Mouse (Mus musculus) T-helper 1 cell (primary cell): ENCODE measurements around the gene Klf3.

ENCODE experiments used
- in situ Hi-C: fragments of 300-600 bp; cut with MboI, MseI; formaldehyde crosslinking; loops from one replicate; pipeline ENCODE4 v1.15.1; 2025; ENCODE audit warnings: high pct_unique_total_duplicates

Gene Klf3

GRCm38 (mm10) chr5:64833410-64833809 lies 30.2 kb downstream of the Klf3 start:
- in situ Hi-C loops = no loop called here

- in situ Hi-C loops = no loop called here
Observed at GRCm38 (mm10) chr5:64834213-64834612, 31.0 kb downstream of the Klf3 start.

- in situ Hi-C loops = no loop called here
Observed at GRCm38 (mm10) chr5:64835295-64835694, 32.1 kb downstream of the Klf3 start.

GRCm38 (mm10) chr5:64839016-64839599 lies 35.9 kb downstream of the Klf3 start:
- in situ Hi-C loops = no loop called here

GRCm38 (mm10) chr5:64840087-64840486 lies 36.9 kb downstream of the Klf3 start:
- in situ Hi-C loops = no loop called here

- in situ Hi-C loops = no loop called here
Observed at GRCm38 (mm10) chr5:64844622-64845021, 41.4 kb downstream of the Klf3 start.

GRCm38 (mm10) chr5:64847305-64847704 lies 44.1 kb downstream of the Klf3 start:
- in situ Hi-C loops = no loop called here

- in situ Hi-C loops = no loop called here
Observed at GRCm38 (mm10) chr5:64849892-64850291, 46.7 kb downstream of the Klf3 start.

- in situ Hi-C loops = no loop called here
Observed at GRCm38 (mm10) chr5:64852656-64853398, 49.6 kb downstream of the Klf3 start.

GRCm38 (mm10) chr5:64853421-64853820 lies 50.2 kb downstream of the Klf3 start:
- in situ Hi-C loops = no loop called here

- in situ Hi-C loops = no loop called here
Observed at GRCm38 (mm10) chr5:64855199-64855598, 52.0 kb downstream of the Klf3 start.

- in situ Hi-C loops = no loop called here
Observed at GRCm38 (mm10) chr5:64860900-64861470, 57.8 kb downstream of the Klf3 start.

- in situ Hi-C loops = no loop called here
Observed at GRCm38 (mm10) chr5:64861471-64862199, 58.4 kb downstream of the Klf3 start.

GRCm38 (mm10) chr5:64862269-64862668 lies 59.1 kb downstream of the Klf3 start:
- in situ Hi-C loops = no loop called here

GRCm38 (mm10) chr5:64864699-64865108 lies 61.5 kb downstream of the Klf3 start:
- in situ Hi-C loops = loop anchor here (5.0 kb wide), 1 partner anchor 477 kb away; no protein-coding TSS in a partner anchor

GRCm38 (mm10) chr5:64865219-64865964 lies 62.2 kb downstream of the Klf3 start:
- in situ Hi-C loops = loop anchor here (5.0 kb wide), 1 partner anchor 478 kb away; no protein-coding TSS in a partner anchor

- in situ Hi-C loops = loop anchor here (5.0 kb wide), 1 partner anchor 479 kb away; no protein-coding TSS in a partner anchor
Observed at GRCm38 (mm10) chr5:64866331-64867050, 63.3 kb downstream of the Klf3 start.

- in situ Hi-C loops = loop anchor here (5.0 kb wide), 1 partner anchor 480 kb away; no protein-coding TSS in a partner anchor
Observed at GRCm38 (mm10) chr5:64867124-64867523, 63.9 kb downstream of the Klf3 start.

GRCm38 (mm10) chr5:64867551-64867950 lies 64.4 kb downstream of the Klf3 start:
- in situ Hi-C loops = loop anchor here (5.0 kb wide), 1 partner anchor 480 kb away; no protein-coding TSS in a partner anchor

GRCm38 (mm10) chr5:64876086-64876830 lies 73.1 kb downstream of the Klf3 start:
- in situ Hi-C loops = no loop called here
